Mouse (Mus musculus) frontal cortex, adult (tissue): Measurements from ENCODE around the gene Med24.
"Not testable (repeated sequence)": the region's sequence is repeated elsewhere in the genome, so short reads cannot be mapped to it uniquely, and the experiment has no call there.

ENCODE experiments used
- ATAC-seq: cut with Nextera tagmentation; 2 replicates; pipeline ENCODE4 v1.9.2; 2017; ENCODE audit warnings: mild to moderate bottlenecking, moderate library complexity, mixed read lengths; ENCODE audit not compliant: low TSS enrichment

Gene Med24

DNA sequence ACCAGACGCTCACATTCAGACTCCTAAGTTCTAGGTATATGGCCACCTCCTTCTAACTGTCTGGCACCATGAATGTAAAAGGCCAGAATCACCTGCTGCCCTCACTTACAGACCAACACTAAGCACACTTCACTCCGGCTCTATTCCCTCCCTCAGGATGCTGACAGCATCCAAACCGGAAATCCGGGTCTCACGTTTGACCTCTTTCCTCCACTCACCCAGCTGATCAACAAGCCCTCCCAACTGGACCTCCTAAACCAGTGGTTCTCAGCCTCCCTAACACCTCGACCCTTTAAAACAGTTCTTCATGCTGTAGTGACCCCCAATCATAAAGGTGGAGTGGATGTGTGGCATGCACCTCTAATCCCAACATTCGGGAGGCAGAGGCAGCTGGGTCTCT, 6.1 kb downstream of the Med24 start:
- no peak for ATAC-seq

DNA sequence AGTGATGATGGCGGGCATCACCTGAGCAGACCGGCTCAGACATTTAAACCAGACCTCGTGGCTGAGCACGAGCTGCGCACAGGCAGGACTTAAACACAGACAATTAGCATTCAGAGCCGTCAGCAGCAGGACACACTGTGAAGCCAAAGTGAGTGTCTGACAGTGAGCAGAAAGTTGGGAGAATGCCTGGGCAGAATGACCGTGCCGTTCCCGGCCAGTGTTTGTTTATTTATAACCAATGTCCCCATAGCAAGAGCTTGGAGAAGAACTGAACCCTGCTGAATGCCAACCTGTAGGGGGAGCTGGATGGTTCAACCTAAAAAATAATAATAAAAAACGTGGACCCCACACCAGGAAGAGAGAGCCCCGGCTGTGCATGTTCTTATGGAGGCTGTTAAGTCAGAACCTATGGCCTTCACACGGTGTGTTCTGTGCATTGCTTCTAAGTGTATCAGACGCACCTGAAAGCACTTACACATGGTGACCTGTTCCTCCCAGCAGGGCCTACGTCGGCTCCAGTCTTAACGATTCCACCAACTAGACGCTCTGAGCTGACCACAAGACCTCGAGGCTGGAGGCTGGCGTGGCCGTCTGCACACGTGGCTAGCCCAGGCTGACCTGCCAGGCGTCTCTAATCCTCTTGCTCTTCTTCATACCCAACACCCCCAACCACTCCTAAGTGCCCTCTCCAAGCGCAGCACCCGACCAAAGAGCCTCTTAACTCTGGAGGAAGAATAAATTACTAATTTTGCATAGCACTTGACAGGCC, 7.6 kb downstream of the Med24 start:
- ATAC-seq = no peak

DNA sequence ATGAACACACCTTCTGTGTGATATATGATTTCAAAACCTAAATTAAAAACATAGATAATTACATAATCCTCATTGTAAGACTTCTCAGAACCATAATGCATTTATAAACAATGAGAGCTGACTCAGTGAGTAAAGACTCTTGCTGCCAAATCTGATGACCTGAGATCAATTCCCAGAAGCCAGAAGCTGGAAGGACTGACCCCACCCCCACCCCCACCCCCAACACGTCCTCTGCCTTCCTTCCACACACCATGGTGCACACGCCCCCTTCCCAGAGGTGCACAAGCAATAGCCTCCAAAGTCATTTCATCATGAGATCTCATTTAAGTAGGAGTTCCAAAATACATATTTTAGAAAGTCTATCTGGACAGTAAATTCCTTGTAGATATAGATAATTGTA, 8.5 kb downstream of the Med24 start:
- no peak for ATAC-seq

DNA sequence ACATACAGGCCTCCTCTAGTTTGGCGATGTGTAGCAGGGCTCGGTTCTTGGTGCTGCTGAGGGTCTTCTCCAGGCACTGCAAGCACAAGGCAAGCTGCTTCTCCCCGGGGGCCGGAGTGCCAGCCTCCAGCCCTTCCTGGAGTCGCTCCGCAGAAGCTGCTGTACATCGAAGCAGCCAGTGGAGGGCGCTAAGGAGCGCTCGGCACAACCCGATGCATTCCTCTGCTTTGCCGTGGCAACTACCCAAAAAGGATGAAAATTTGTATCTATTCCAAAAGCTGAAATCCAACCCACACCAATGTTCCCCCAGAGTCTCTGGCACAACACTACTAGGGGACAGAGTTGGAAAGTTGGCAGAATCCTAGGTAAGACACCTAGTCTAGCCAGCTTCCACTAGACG, 11.3 kb downstream of the Med24 start:
- peak; percentile 74 for ATAC-seq

DNA sequence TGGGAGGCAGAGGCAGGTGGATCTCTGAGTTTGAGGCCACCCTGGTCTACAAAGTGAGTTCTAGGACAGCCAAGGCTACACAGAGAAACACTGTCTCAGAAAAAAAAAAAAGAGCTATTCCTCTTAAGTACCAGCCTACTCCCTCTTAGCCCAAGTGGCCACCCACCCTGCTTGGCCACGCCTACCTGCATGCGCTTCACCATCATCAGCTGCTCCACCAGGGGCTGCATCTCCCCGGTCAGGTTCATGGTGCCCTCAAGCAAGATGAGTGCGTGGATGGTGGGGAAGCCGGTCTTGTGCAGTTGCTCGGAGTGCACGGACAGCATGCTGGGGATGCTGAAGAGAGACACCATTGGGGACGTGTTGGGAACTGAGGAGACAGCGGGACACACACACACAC, 13.3 kb downstream of the Med24 start:
- no peak for ATAC-seq

DNA sequence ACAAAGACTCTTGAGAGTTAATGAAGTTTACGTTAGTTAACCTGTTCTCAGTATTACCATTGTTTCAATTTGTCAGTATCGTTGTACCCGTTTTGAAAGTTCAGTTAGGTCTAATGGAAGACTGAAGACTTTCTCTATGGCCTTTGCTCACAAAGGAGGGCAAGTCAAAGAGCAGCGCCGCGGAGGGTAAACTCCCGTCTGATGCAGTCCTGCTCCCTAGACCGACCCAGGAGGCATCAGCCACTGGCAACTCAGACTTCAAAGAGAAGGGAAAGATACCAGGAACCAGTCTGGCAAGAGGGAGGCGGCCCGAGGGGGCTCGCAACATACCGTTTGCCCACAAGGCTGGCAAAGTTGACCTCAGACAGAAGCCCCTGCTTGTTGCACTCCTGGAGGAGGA, 15.5 kb downstream of the Med24 start:
- no peak for ATAC-seq

DNA sequence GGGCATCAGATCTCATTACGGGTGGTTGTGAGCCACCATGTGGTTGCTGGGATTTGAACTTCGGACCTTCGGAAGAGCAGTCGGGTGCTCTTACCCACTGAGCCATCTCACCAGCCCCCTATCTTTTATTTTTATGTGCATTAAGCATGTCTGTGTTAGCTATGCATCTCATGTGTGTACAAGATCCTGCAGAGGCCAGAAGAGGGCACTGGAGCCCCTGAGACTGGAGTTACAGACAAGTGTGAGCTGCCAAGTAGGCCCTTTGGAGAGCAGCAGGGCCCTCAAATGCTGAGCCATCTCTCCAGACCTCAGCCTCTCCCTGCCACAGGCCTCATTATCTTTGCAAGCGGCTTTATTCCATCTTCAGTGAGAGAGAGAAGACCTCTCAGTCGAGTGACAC, 17.2 kb downstream of the Med24 start:
- ATAC-seq = not testable (repeated sequence)

DNA sequence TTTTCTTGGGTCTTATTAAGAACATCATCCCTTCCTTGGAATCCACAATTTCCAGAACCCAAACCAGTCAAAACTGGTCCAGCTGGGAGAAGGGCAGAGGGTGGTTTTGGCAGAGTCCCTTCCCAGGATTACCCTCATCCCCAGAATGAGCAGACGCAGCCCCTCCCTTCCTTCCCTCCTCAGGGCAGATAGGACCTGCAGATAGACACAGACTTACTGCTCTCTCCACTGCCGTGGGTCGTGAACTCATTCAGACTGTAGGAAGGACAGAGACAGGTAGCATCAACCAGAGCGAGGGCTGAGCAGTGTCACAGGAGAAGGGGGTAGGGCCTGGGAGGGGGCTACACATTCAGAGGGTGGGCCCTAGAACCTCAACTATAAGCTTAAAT, 18.2 kb downstream of the Med24 start:
- ATAC-seq = no peak

DNA sequence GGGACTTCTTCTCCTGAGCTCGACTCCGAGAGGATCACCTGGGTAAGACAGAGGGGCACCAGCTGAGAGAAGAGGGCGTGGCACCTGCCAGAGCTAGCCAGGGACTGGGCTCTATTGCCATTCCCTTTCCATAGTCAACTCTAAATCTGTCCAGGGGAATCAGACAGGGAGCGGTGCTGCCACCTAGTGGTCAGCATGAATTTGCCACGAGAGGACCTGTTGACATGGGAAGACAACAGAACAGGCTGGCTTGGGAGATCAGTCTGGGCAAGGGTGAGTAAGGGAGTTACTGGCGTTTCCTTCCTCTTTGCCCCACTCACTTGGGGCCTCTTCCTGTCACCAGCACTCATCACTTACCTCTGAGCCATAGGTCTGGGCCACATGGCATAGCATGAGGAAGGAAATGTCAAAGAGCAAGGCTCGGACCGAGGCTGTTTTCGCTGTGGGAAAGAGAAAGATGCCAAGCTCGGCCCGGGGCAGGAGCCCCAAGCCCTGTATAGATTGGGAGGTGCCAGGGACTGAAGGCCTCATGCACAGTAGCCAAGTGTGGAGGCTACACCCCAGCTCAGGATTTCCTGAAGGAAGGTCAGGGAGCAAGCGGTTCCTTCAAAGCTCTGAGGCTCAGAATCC, 18.7 kb downstream of the Med24 start:
- ATAC-seq = peak; percentile 25; the same call in 1 of the 2 replicates

DNA sequence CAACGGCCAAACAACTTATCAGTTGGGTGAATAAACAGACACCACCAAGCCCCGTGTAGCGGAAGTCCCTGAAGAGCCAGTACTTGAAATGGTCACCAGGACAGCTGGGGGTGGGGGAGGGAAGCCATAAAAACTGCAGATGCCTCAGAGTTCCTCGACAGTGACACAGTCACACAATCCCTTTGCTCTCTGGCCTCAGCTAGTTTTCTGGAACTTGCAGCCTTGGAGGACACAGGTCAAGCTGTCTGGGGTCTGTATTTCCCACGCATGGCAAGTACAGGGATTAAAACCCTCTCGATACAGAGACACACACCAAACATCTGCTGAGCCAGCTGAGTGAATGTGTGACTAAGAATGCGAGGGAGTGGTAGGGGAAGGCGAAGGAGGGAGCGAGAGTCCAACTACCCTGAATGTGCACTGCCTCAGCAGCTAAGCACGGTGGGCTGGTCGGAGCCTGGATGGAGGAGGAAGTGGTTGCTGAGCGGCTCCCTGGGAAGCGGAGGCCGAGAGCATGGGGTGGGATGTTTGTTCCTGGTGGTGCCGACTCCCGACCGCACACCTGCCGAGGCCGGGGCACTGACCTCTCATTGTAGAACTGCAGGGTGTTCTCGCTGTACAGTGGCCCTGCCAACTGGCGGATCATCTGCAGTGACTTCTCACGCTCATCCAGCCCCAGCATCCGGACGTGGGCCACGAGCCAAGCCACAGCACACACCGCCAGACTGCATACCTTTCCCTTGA, 20.1 kb downstream of the Med24 start:
- peak; percentile 60; the same call in 1 of the 2 replicates for ATAC-seq

DNA sequence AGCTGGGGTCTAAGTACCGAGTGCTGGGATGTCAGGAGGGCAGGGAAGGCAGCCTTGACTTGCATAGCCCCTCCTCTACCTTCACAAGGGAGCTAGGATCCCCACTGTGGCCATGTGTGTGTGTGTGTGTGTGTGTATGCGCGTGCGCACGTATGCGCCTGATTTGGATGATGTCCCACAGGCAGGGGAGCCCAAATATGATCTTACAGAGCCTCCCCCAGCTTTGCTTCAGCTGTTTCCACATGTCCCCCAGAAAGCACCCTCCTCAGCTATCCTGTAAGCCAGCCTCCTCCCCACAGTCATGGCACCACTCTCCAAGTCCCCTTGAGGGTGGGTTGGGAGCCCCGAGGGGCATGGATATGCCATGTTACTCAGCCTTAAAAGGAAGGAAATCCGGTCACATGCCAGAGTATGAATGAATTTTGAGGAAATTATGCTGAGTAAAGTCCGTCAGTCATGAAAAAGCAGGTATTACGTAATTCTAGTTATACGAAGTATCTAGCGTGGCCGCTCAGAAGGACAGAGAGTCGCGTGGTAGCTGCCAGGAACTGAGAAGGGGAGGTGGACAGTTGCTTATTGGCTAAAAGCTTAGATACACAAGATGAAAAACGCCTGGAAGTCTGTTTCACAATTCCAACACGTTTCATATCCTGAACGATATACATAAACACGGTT, 20.8 kb downstream of the Med24 start:
- no peak for ATAC-seq

DNA sequence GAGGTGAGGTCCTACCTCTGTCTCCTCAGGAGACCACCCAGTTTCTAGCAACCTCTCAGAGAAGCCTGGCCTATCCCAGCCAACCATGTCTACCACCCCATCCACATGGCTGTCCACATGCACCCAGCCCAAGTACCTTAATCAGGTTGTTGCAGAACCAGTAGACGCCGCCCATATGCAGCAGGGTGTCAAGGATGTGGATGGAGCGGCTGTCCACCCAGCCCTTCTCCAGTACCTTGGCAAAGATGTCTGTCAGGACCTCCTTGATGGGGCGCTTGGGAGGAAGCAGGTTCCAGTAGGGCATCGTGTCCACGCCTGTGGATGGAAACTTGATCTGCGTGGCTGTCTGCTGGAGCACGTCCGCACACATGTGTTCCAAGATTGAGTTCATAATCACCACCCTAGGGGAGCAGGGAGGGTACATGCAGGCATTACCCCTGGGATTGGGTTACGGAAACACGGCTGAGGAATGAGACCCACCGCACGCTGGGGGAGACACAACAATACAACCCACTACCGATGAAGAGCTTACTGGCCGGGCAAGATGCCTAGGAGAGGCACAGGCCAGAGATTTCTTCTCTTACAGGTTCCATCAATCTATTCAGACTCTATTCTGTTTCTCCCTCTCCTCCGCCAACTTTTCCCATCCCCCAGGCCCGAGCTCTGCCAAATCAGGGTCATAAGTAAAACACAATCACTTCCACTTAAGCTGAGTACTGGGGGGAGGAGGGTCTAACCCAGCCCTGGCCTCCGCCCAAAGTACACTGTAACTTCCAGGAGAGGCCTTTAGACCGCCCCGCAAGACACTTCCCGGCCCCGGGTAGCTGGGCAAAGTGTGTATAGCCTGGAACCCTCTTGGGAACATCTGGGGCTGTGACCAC, 21.6 kb downstream of the Med24 start:
- no peak for ATAC-seq

DNA sequence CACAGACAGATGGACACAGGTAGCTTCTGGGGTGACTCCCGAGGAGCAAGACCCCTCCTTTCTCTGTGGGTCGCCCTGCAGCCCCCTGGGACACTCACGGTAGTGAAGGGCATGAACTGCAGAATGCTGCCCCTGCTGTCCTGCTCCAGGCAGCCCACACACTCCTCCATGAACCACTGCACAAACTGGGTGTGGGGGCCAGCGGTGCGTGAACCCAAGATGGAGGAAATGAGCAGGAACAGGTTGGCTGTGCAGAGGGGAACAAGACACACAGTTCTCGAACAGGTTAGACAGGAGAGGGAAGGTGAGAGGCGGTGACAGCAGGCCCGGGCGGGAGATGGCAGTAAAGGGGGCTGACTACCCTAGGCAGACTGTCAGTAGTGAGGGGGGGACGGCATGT, 24.2 kb downstream of the Med24 start:
- no peak for ATAC-seq

DNA sequence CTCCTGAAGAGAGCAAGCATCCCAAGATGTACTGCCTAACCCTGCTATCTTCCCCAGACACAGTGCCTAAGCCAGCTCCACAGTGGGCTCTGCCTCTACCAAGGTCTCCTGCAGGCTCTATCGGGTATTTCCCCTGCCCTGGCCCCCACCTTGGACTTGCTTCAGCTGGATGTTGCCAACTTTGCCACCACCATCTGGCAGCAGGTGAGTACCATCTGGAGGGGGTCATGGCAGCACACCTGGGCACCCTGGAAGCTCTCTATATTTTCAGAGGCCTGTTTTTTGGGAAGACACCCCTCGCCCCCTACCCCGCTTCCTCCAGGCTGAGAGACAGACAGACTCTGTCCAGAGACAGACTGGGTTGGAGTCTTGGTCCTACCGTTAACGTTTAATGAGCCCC, 26.9 kb downstream of the Med24 start:
- ATAC-seq = no peak

DNA sequence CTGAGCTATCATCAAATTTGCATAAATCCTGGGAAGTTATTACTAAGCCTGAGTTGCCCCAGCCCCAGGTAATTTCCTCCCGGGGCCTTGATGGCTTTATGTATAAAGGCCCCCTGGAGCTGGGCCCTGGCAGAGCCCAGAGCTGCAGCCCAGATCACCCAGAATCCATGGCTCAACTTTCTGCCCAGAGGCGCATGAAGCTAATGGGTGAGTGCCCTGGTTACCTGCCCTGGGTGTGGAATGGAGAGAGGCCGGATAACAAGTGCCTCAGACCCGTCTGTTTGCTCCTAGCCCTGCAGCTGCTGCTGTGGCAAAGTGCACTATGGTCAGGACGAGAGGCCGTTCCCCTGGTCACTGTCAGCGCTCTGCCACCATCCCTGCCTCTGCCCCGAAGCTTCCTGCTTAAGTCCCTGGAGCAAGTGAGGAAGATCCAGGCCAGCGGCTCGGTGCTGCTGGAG, 28.0 kb downstream of the Med24 start, which contains the start of gene Csf3:
TSS of gene Csf3 (plus strand) at position 51 of the 458 bp plus-strand sequence.
- ATAC-seq = no peak

DNA sequence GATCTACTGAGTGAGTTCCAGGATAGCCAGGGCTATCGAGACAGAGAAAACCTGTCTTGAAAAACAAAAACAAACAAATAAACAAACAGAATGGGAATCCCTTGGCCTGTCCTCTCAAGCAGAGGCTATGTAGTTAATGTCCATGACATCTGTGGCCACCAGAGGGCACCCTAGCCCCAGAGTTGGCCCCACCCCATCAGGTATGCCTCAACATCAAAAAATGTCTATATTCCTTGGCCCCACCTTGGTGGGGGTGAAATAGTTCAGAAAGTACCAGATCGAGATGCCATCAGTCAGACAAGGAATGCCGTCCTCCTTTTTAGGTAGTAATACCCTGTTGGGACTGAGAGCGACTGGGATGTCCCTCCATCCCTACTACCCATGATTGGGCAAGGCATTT, 29.3 kb downstream of the Med24 start:
- ATAC-seq = 0 out of 2 replicates have a peak, but pooled peaks have one; percentile 42

DNA sequence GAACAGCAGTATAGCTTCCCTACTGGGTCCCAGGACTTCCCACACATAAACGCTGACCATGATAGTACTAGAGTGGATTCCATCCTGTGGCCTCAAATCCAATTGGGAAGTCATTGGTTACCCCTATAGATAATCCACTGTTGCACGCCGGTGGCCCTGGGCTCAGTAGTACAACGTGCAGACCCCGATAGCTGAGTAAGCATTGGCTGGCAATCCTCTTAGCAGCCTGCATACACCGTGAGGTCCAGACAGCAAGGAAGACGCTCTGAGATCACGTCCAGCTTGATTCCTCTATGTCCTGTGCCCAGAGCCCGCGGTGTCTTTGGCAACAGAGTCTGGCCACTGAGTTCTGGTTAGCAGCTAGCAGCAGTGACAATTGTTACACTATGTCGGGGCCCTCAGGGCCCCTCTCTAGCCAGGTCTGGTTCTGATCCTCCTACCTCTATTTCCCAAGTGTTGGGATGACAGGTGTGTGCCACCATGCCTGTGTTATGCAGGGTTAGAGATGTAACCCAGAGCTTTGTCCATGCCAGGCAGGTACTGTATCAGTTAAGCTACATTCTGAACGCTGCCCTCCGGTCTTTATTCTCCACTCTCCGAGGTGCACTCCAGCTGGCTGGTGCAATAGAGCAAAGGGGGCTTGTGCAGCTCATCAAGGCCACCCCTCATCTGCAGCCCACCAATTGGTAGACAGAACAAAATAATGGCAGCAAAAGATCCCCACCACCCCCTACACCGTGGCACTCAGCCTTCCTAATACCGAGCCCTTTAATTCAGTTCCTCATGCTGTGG, 30.2 kb downstream of the Med24 start:
- no peak for ATAC-seq

DNA sequence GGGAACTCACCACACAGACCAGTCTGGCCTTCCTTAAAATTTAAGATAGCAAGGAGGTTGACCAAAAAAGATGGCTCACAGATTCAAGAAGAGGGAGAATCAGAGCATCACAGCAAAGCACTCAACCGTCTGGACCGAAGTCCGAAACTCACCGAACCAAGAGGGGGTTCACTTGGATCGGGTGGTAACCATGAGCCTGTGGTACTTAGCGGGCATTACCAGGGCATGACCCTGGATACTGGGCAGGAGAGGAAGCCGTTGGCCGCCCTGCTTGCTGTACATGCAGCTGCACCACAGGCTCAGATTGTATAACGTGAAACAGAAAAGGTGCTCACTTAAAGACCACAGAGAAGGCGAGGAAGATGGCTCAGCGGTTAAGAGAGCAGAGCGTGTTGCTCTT, 32.0 kb downstream of the Med24 start:
- ATAC-seq = no peak

DNA sequence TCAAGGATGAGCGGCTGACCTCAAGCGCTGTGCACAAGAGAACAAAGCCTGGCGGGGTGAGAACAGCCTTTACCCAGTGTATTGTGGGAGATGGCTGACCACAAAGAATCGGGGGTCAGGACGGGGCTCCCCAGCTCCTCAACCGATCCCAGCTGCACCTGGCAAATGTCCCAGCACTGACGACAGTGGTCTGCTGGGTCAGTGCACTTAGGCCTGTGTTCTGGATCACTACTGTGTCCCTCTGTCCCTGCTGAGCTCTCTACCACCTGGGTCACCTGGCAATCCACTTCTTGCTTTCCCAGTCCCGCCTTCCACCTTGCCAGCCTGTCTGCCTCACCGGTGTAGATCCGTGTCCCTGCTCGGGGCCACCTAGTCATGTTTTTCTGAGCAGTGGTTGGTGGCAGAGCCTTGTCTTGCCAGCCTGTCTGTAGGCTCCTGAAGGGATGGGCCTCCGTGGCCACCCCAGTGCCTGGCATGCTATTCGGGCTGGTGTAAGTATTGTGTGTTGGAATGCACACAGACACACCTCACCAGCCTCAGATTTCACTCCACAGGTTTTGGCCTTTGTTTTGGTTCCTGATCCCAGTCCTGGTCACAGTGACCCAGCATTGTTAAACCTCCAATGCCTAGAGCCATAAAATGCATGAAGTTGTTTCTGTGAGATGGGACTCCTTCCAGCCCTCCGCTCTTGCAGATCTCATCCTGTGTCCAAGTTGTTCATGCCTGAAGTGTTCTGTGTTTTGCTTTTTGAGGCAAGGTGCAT, 32.6 kb downstream of the Med24 start:
- no peak for ATAC-seq

DNA sequence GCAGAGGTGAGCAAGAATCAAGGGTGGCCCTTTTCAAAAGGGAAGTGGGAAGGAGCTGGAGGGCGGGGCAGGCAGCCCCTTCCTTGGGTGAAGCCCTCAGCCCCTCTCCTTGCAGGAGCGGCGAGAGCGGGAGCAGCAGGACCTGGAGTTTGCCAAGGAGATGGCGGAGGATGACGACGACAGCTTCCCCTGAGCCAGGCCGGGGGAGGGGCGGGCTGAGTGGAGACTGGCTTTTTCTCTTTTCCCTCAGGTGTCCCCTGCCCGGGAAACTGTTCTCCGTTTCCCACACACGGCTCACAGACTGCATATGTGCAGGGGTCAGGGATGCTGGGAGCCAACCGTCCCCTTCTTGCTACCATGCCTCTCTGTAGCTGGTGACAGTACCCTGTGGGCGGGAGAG, 33.8 kb downstream of the Med24 start:
- ATAC-seq = no peak
